Mouse (Mus musculus) cerebellum, postnatal 4 days (tissue): ENCODE measurements around the gene Lrrn2.

Experiments
- DNase-seq, 2 experiments: peaks; one replicate each; pipeline ENCODE4 v3.0.0; 2022; ENCODE audit warnings: low spot score in 2 of 2, mixed read lengths in 1 of 2

The Lrrn2 gene

DNA sequence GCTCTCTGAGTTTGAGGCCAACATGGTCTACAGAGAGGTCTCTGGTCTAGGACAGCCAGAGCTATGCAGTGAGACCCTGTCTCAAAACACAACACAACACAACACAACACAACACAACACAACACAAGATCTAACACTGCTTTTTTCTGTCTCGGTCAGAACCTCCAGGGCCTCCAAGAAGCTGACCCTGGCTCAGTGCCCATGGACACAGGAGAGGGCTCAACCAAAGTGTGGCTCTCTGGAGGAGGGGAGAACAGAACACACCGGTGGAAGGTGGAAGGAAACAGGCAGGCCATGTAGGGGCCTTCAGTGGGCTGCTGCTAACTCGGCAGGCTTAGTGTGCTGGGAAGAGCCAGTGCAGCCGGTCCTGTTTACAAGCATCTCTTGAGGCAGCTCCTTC, 5.6 kb downstream of the Lrrn2 start:
- no peak for DNase-seq

DNA sequence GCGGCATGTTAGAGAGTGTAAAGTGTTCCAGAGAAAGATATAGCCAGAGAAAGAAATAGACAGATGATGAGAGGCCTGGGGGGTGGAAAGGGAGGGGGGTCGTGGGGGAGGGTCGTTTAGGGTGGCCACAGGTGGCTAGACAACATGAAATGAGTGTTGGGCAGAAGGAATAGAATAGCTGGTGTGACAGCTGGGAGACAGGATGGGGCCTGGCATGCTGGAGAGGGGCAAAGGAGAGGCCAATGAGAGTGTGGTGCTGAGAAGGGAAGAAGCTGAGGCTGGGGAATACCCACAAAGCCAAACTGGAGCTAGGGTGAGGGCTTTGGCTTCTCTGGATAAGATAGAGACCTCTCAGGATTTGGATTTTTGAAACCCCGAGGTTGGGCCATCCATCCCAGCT, 6.6 kb downstream of the Lrrn2 start:
- DNase-seq, result peak in 1 of 2 experiments; percentile 20

DNA sequence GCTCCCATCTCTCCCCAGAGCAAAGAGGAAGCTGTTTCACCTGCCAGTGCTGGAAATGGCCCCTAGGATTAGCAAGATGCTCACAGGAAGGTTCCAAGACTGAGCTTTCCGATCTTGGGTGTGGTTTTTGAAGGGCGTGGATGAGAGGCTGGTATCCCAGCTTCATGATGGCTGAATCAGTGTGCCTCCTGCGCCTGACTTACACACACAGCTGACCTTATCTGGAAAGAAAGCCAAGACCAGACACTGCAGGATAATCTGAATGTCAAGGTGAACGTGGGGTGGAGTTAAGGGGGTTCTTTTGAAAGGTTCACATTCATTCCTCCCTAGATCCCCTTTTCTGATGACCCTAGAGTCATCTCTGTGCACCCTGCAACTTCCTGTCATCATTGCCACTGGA, 8.7 kb downstream of the Lrrn2 start:
- no peak for DNase-seq

DNA sequence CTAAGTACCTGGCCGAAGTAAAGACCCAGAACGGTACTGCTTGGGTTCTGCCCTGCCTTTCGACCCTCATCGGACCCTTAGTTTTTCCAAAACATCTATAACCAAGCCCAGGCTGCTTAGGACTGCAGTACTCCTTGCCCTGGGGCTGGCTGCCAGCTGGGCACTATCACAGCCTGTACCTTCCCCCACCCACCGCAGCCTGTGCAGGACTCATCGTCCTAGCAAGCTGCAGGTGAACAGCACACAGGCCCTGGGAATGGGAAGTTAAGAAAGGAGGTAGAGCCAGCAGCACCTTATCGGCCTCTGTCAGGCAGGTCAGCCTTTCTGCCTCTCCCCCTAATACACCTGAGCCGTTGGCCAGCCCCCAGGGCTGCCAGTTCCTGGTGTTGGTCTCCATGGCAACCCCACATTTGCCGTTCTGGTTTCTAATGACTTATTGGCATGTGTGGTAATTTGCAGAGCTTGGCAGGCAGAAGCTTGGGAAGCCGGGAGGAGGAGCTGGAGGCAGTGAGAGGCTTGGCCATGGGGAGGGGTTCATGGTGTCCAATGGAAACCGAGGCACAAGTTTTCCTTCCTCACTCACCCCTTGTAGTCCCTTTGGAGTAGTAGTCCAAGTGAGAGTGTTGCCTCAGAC, 10.2 kb downstream of the Lrrn2 start:
- peak in 1 of 2 experiments; percentile 25 for DNase-seq

DNA sequence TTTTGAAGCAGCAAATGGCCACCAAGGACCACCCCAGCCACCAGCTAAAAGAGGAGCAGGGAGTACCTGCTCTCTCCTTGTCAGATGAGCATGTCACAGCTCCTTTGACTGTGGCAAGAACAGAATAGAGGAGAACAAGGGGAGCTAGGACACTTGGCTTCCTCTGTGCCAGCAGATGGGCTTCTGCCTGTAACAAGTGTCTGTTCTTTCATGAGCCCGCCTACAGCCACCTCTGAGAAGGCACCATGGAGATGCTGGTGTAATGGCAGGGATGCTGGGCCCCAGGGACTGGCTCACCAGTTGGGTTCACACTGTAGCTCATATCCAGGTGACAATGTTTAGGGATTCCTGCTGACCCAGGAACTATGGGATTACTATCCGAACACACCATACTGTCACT, 12.0 kb downstream of the Lrrn2 start:
- DNase-seq, result no peak

DNA sequence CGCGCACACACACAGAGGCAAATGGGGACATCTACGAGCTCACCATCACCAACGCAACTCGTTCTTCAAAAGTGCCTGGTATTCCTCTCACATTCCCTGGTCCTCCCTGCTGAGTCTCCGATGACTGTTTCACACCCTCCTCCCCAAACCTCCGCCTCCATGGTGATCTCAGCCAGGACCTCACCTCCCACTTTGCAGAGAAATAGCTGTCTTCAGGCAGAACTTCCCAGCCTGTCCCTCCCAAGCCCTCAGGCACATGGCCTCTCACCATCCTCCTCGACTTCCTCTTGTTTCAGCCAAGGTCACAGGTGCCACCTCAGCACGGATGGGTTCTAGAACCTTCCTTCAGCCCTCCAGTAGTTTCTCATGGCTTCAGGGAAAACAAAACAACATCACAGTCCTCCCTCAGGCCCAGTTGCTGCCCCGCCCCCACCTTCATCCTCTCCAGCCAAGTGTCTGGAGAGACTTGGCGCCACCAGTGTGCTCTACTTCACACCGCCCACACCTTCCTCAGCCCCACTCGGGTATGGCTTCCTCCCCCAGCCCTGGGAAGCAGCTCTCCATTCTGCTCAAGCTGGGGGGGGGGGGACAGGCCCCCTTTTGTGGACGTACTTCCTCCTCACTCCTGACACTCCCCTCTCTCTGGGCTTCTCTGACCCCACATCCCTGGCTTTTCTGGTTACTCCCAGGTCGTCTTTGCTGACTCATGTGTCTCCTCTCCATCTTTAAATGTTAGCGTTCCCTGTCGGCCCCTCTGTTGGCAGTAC, 13.4 kb downstream of the Lrrn2 start:
- no peak for DNase-seq

DNA sequence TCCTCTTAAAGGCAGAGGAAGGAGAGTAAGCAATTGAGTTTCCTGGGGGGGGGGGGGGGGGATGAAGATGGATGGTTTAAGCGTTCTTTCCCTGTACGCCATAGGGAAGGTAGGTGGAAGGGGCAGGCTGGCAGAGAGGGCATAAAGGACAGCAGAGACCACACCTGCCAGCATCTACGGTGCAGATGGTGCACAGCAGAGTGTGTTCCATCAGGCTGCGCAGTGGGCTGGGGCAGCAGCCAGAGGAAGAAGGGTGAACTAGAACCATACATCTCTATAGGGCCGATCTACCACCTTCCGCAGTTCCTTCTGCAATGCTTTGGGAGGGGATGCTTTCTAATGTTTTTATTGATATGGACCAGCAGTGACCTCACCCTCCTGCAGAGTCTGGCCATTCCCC, 19.0 kb downstream of the Lrrn2 start:
- DNase-seq, result no peak

DNA sequence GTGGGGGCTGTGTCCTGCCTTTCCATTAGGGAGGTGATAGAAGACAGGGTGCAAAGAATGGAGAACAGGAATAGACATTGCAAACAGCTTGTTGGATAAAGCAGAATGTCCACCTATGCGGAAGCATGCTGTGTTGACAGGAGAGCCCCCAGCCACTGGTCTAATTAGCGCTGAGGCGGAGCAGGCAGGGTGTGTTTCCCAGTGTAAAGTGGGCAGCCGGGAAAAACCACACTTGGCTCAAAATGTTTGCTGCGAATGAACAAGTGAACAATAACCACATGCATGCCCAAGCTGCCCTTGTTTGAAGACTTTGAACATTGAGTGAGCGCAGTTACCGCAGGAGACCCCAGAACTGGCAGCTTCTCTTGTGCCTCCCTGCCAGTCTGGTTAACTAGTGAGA, 19.6 kb downstream of the Lrrn2 start:
- DNase-seq, result no peak

DNA sequence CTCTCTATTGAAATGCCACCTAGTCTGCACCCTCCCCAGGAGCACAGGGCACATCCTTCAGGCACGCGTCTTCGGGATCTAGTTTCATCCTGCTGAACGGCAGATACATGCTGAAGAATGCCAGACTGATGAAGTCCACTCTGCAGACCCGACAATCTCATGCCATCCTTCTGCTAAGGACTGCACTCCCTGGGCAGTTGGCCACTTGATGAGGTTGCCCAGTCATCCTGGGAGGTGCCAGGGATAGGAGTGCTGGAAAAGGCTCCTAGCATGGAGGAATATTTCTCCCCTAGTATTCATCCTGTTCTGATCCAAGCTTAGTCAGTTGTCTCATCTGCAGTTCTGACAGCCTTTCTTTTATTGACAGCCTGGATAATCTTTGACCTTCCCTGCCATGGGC, 20.9 kb downstream of the Lrrn2 start:
- no peak for DNase-seq

DNA sequence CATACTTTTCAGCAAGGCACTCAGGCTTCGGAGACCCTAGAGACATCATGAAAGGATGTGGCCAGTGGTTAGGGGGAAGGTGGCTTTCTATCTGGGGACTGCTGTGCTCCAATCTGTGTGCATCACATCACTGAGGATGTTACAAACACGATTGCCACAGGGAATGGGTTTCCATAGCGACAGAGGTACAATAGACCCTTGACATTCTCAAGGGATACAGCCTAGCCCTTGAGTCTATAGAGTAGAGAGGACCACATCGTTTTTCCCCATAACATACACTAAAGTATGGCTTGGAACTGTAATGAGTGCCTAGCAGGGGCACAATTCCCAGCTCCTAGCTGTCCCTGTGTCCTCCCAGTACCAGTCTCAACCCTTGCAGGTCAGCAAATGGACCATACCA, 23.4 kb downstream of the Lrrn2 start:
- DNase-seq, result no peak

DNA sequence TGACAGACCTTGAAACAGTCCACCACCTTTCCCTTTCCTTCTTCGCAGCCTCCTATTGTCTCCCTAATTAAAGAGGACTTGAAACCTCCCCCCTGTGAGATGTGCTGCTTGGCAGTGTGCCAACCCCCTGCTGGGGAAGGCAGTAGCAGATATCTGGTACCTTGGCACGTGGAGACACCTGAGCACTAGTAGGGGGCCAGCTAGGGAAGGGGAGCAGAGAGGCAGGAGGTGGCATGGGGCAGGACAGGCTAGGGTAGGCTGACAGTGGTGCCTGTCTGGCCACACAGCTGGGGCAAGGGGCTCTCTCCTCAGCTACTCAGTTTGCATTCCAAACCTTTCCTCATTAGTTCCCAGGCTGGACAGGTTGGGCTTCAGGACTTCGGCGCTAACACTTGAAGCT, 29.0 kb downstream of the Lrrn2 start:
- no peak for DNase-seq

DNA sequence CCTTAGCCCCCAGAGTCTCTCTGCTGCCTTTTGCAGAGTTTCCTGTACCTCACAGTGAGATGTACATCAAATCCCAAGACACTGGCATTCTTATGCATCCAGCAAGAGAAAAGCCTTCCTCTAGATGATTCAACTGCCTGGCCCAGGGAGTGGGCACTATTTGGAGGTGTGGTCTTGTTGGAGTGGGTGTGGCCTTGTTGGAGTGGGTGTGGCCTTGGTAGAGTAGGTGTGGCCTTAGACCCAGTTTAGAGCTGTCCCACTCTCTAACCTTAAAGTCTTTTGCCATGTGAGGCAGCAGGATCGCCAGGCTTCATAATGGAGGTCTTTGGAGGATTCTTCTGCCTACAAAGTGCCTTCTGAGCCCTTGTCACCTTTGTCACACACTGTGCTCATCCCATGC, 29.9 kb downstream of the Lrrn2 start:
- no peak for DNase-seq

DNA sequence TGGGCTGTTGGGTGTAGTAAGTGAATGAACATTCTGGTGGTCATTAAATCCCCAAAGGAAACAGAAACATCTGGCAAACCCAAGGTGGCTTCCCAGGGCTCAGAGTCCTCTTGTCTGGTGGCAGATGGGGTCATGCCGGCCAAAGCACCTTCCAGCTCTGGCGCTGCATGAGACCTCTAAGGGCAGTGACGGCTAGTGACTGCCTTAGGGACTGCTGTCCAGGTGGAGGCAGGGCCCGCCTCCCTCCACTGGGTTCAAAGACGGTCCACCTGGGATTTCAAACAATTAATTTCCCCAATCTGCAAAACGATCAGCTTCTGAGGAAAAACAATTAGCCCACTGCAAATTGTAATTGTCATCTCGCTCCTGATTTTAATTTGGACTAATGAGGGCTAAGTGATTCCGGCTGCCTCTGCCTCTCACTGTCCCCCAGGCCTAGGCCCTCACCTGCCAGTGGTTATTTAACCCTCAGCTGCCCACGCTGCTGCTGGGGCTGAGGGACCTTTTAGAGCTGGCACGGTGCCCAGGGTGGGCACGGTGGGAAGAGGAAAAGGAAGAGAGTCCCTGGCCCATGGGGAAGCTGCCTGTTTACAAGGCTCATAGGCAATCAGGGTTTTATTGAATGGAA, 30.5 kb downstream of the Lrrn2 start:
- DNase-seq, result no peak

DNA sequence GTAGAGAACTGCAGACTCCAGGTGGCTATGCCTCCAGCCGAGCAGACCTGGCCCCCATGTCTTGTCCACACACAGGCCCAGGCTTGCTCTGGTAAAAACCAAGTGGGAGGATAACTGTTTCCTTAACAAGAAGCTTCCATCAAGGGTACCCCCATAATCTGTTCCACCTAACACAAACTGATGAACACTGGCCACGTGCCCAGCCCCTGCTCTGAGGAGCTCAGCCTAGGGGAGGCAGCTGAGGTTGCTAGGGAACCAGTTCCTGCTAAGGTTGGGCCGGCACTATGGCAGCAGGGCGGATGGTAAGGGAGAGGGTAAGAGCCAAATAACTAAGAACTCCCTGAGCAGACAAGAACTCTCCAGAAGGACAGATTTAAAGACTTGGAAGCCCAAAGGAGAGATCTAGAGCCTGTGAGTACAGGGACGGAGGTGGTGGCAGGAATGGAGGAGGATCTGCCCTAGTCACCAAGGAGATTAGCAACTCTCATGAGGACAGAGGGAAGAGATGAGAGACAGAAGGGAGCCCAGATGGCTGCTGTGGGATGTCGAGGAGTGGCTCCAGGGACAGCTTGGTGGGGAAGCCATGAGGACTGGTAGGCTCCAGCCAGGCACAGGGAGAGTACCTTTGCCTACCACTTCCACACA, 35.9 kb downstream of the Lrrn2 start:
- DNase-seq, result no peak

DNA sequence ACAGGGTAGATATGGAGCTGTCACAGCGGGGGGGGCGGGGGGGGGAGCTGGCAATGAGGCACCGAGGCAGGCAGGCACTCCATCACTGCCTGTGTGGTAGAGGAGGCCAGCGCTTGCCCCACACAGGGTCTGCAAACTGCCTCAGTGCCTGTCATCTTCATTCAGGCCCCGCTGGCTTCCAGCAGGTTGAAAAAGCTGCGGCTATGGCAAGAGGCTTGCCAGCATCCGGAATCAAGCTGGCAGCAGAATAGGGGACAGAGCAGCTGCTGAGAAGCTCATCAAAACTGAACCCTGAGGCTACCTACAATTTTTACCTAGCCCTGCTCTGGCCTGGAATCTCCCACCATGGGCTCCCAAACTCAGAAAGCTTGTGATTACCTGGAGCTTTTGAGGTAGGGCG, 37.5 kb downstream of the Lrrn2 start:
- DNase-seq, result peak in 1 of 2 experiments; percentile 59

DNA sequence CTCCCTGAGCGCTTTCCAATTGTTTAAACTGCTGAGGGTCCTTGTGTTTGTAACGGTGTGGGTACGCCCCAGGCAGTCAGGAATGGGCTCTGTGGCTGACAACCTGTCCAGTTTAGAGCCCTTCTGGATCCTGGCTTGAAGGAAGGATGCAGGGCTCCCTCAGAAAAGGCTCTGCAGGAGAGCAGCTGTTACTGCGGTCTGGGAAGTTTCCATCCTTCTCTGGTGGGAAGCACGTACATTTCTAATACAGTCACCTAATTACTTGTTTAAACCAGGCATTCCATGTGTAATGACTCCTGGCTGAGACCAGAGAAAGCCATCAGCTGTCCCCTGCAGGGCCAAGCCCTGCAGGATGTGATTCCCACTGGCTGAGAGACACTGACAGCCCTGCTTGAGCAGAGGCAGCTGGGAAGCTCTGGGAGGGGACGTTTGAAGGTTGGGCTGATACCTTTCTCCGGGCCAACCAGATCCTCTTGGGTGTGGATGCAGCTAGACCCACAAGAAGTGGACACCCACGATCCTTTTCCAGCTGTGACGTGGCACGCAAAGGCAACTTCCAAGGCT, 38.1 kb downstream of the Lrrn2 start:
- DNase-seq, result no peak

DNA sequence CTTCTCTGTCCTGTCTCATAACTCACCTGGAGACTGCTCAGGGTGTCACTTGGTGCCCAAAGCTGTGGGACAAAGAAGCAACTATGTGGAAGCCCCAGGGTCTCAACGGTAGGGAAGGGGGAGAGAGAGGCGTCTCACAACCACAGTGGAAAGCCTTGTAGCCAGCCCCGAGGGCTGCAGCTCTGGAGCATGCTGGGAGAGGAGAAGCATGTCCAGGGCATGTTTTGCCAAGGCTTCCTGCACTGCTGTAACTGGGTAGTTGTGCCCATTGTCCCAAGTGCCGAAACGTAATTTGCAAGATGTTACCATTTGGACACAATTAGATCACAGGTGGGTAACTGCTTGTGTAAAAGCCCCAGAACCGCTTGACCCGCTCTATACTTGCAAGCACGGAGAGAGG, 39.2 kb downstream of the Lrrn2 start:
- DNase-seq, result no peak

DNA sequence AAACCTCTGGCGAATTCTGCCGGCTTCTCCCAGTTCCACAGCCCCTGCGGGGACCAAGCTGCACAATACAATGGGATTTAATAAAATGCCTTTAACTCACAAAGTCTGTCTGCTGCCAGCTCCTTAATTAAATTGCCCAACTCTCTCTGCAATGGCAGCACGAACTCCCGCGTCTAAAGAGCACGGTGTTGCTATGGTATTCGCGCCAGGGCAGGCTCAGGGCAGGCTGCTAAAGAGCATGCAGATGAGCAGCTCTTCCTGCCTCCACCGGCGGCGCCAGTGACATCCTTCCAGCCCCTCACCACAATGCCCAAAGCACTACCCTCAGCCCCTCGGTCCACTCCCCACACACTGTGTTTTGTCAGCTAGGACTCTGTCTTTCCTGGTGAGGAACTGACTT, 41.0 kb downstream of the Lrrn2 start:
- DNase-seq, result no peak

DNA sequence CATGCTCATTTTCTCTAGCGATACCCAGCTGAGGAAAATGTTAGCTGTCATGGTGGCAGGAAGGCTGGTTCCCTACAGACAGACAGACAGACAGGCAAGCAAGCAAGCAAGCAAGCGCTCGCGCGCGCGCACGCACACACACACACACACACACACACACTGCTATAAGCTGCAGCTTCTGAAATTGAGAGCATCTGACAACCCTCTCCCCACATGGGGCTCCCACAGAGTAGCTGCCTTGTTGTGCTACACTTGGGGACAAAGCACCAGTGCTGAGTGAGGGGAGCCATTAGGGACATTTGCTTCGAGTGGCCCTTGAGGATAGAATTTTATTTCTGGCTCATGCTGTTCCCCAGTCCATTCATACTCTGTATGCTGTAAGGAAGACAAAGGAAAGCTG, 42.2 kb downstream of the Lrrn2 start:
- no peak for DNase-seq

DNA sequence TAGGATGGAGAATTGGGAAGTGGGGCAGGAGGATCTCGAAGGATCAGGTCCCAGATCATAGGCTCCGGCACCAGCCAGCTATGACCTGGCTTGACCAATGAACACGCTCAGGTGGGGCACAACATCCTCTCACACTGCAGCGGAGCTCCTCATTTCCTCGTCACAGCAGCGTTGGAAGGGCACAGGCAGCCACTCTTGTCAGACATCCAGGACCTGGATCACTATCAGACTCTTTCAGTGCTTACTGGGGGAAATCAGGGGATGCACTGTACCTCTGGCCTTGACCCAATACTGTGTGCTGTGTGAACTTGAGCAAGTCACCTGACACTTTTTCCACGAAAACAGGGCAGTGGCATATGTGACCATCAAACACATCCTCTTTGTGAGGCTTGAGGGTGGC, 45.2 kb downstream of the Lrrn2 start:
- DNase-seq, result no peak

DNA sequence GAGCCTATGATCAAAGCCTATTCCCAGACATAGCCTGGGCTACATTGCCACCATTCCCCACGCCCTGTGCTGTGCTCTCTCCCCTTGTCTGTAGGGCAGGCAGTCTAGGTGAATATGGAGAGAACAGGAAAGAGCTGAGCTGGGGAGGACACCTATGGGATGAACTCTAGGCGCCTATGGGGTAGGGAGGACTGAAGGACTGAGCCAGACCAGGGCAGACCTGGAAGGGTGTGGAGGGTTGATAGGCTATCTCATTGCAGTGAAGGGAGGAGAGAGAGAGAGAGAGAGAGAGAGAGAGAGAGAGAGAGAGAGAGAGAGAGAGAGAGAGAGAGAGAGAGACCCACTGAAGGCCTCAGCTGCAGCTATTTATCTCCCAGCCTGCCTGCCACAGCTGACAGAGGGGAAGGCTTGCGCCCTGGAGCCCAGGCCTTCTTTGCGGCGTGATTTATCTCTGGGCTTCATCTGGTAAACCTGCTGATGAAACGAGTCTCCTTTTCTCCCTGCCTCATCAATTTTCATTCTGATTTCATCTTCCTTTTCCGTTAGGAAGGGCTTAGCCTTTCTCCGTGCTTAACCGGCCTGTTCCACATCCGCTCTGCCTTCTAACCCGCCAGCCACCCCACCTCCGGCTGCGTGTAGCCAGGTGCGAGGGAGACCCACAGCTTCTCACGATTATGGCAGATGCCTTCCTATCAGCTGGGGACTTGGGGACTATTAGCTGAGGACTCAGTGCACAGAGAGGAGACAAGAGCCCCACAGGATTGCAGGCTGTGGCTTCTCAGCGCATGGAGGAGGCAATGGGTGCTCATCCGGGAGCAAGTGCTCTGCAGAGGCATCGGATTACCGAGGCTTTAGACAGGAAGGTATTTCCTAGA, 48.2 kb downstream of the Lrrn2 start:
- no peak for DNase-seq

DNA sequence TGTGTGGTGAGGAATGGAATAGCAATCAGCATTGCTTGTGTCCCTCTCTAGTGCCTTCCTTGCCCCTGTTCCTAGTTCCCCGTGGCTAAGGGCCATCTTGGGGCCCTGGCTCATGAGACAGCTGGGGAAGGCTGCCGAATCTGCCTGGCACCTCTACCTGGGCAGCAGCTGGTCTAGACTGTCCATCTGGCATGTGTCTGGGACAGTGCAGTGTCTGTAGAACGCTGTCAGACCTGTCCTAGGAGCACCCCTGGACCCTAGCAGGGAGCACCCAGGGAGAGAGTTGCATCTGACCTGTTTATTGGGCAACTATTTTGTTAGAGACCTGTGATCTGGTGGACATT, 48.8 kb downstream of the Lrrn2 start:
- no peak for DNase-seq
